Mouse (Mus musculus) kidney, embryonic 16.5 days (tissue): ENCODE results near the gene Gm43064. TPM values are rescaled to one million over a fixed set of nuclear protein-coding genes. Genes with fewer than 3 reads are reported as not detected.

Experiments used
- ATAC-seq: fragments of 200-750 bp; cut with Nextera tagmentation; 2 replicates; pipeline ENCODE4 v1.8.0; 2017; ENCODE audit warnings: moderate TSS enrichment; ENCODE audit not compliant: low FRiP score, low TSS enrichment
- H3K27ac ChIP-seq: fragments of 300-500 bp; sonication (generic); 2 replicates; pipeline ENCODE4 v1.5.1; 2014; ENCODE audit warnings: low read length
- H3K27me3 ChIP-seq: fragments of 300-500 bp; sonication (generic); 2 replicates; pipeline ENCODE4 v1.6.1; 2014; ENCODE audit warnings: low read length, control low read depth, mixed read lengths; ENCODE audit not compliant: insufficient read depth
- H3K36me3 ChIP-seq: fragments of 300-500 bp; sonication (generic); 2 replicates; pipeline ENCODE4 v1.6.1; 2014; ENCODE audit warnings: low read length, control low read depth, mixed read lengths; ENCODE audit not compliant: insufficient read depth
- H3K4me1 ChIP-seq: fragments of 300-500 bp; sonication (generic); 2 replicates; pipeline ENCODE4 v1.6.1; 2014; ENCODE audit warnings: low read length, control low read depth, mixed read lengths; ENCODE audit not compliant: insufficient read depth
- H3K4me2 ChIP-seq: fragments of 300-500 bp; sonication (generic); replicated peaks from 2 replicates; pipeline ENCODE4 v1.6.1; 2014; ENCODE audit warnings: low read depth, low read length
- H3K4me3 ChIP-seq: fragments of 300-500 bp; sonication (generic); 2 replicates; pipeline ENCODE4 v1.5.1; 2014; ENCODE audit warnings: mild to moderate bottlenecking, low read length
- H3K9ac ChIP-seq: fragments of 300-500 bp; sonication (generic); replicated peaks from 2 replicates; pipeline ENCODE4 v1.6.1; 2014; ENCODE audit warnings: low read length
- H3K9me3 ChIP-seq: fragments of 300-500 bp; sonication (generic); 2 replicates; pipeline ENCODE4 v1.6.1; 2016; ENCODE audit warnings: low read length, control low read depth
- WGBS: fragments of 180-500 bp; shearing (Covaris S2); extraction: QIAGEN DNeasy Blood & Tissue Kit; methylation state at CpG from one replicate; pipeline ENCODE4 v1.1.7; 2014; 5-methylcytosine and 5-hydroxymethylcytosine counted together
- polyA plus RNA-seq: library from polyadenylated mRNA; unstranded; fragments of >200 nt; fragmentation: Nextera tagmentation; extraction: Ambion mirVana; gene quantifications from 2 replicates; pipeline ENCODE4 v1.2.1, GENCODE M21; 2015

The Gm43064 gene
- polyA plus RNA-seq, 1 experiment from 2014 or later = 0.11 TPM

DNA sequence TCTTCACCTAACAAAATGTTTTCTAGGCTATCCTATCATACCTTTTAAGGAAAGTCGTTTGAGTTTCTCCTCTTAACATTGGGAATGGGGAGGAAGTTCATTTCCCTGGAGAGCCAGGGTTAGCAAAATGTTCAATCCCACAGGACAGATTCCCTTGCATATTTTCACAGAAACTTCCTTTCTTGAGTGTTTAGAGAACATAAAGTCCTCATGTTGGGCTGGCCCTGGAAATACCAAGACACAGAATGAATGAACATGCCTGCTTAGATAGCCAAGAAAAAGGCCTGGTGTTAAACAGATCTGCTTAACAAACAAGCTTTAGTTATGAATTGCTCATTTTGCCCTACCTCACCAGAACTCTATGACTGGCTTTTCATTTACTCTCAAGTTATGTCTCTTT, 16.8 kb upstream of the Gm43064 start:
- no peak overlapping the region for H3K9ac ChIP-seq
- no peak overlapping the region for H3K4me3 ChIP-seq
- no peaks in the 10 kb centered on the region for H3K27me3 ChIP-seq
- no peak overlapping the region for H3K27ac ChIP-seq
- no peak overlapping the region for H3K4me2 ChIP-seq
- no peaks in the 10 kb centered on the region for H3K36me3 ChIP-seq
- peaks cover 22% of the 10 kb centered on the region for H3K4me1 ChIP-seq
- WGBS = 69% methylated on average over 1 of the region's 1 CpGs
- no peak for ATAC-seq
- H3K9me3 ChIP-seq = no peaks in the 10 kb centered on the region

DNA sequence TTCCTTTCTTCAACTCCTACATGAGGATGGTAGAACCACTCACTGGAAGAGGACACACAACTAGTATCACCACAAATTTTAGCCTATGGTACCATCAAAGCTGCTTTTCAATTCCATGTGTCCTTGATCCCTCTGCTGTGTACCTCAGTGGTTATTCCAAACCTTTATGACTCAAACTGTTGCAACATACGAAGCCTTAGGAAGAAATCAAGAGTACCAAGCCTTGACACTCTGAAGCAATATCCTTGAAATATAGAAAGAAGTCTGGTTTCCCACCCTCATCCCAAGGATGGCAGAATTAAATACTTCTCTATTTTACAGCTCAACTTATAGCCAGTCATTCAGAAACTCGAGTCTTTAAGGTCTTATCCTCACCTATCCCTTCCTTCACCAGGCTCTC, 13.0 kb upstream of the Gm43064 start:
- H3K9ac ChIP-seq = no peak overlapping the region
- no peak overlapping the region for H3K4me2 ChIP-seq
- H3K27me3 ChIP-seq = no peaks in the 10 kb centered on the region
- no peaks in the 10 kb centered on the region for H3K9me3 ChIP-seq
- no peak overlapping the region for H3K27ac ChIP-seq
- H3K4me1 ChIP-seq = peaks cover 5% of the 10 kb centered on the region; the same call in 1 of the 2 replicates
- H3K36me3 ChIP-seq = no peaks in the 10 kb centered on the region
- ATAC-seq = no peak
- whole genome bisulfite sequencing = 72% methylated on average over 2 of the region's 2 CpGs
- H3K4me3 ChIP-seq = no peak overlapping the region

DNA sequence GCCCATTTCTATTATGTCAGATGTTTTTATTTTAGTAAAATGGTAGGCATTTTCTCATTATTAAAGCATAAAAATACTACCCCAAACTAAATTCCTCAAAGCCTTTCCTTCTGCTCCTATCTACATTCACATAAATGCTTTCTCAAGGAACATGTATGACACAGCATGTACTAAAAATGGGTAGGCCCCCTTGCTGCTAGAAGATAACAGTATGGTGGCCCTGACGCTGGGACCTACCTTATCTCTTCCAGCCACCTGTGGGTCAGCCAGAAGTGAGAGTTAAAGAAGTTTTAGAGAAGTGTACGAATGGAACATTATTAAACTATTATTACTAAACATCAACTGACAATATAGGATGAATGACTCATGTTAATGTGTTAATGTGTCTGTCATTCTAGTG, 9.9 kb upstream of the Gm43064 start:
- H3K27me3 ChIP-seq = no peaks in the 10 kb centered on the region
- H3K36me3 ChIP-seq = peaks cover 14% of the 10 kb centered on the region
- no peak overlapping the region for H3K27ac ChIP-seq
- no peaks in the 10 kb centered on the region for H3K9me3 ChIP-seq
- 79% methylated on average over 2 of the region's 2 CpGs for WGBS
- H3K4me3 ChIP-seq = no peak overlapping the region
- H3K9ac ChIP-seq = no peak overlapping the region
- no peaks in the 10 kb centered on the region for H3K4me1 ChIP-seq
- no peak for ATAC-seq
- no peak overlapping the region for H3K4me2 ChIP-seq

- no peak overlapping the region for H3K9ac ChIP-seq
- peak; percentile 82 for ATAC-seq
- H3K9me3 ChIP-seq = no peaks in the 10 kb centered on the region
- H3K4me3 ChIP-seq = no peak overlapping the region
- H3K27me3 ChIP-seq = no peaks in the 10 kb centered on the region
- H3K4me2 ChIP-seq = no peak overlapping the region
- WGBS = 60% methylated on average over 10 of the region's 10 CpGs
- no peaks in the 10 kb centered on the region for H3K4me1 ChIP-seq
- peaks cover 26% of the 10 kb centered on the region for H3K36me3 ChIP-seq
- H3K27ac ChIP-seq = peak overlapping the region; percentile 53
Measured at GRCm38 (mm10) chr3:103801631-103802531, 7.5 kb upstream of the Gm43064 start.

DNA sequence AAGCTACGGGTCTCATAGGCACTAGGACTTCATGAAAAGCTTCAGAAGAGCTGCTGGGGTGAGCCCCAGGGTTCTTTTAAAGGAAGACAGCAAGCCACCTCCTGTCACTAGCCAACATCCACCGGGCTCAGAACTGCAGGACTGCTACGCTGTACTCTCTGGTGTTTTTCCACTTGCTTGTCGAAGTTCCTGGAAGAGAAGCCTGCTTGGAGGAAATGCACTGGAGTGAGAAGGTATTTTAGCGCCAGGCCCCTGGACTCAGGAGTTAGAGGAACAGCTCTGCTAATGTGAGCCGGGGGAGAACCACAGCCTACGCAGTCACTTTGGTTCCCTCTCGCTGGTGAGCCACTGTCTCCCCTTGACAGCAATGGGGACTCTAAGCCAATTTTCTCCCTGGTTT, 6.5 kb upstream of the Gm43064 start:
- H3K27ac ChIP-seq = peak overlapping the region; percentile 56; the same call in 1 of the 2 replicates
- no peak overlapping the region for H3K9ac ChIP-seq
- WGBS = 82% methylated on average over 8 of the region's 8 CpGs
- H3K4me2 ChIP-seq = no peak overlapping the region
- ATAC-seq = no peak
- peaks cover 28% of the 10 kb centered on the region for H3K36me3 ChIP-seq
- no peaks in the 10 kb centered on the region for H3K27me3 ChIP-seq
- H3K4me3 ChIP-seq = no peak overlapping the region
- H3K9me3 ChIP-seq = no peaks in the 10 kb centered on the region
- peaks cover 2% of the 10 kb centered on the region for H3K4me1 ChIP-seq

- H3K27ac ChIP-seq = no peak overlapping the region
- ATAC-seq = no peak
- peaks cover 28% of the 10 kb centered on the region for H3K36me3 ChIP-seq
- no peaks in the 10 kb centered on the region for H3K9me3 ChIP-seq
- H3K27me3 ChIP-seq = no peaks in the 10 kb centered on the region
- no peak overlapping the region for H3K9ac ChIP-seq
- H3K4me3 ChIP-seq = no peak overlapping the region
- 84% methylated on average over 1 of the region's 1 CpGs for WGBS
- no peak overlapping the region for H3K4me2 ChIP-seq
- H3K4me1 ChIP-seq = peaks cover 16% of the 10 kb centered on the region
Measured at GRCm38 (mm10) chr3:103805671-103806070, 3.7 kb upstream of the Gm43064 start.

GRCm38 (mm10) chr3:103809799-103810150, 402 bp downstream of the Gm43064 start:
- Histone ChIP-seq H3K4me3 (peak overlapping the region; percentile 93), H3K36me3 (peaks cover 17% of the 10 kb centered on the region), H3K4me1 (peaks cover 16% of the 10 kb centered on the region), H3K27ac (peak overlapping the region; percentile 95), H3K9ac (peak overlapping the region; percentile 93), H3K27me3 (no peaks in the 10 kb centered on the region), H3K9me3 (no peaks in the 10 kb centered on the region), H3K4me2 (peak overlapping the region; percentile 76)
- 4% methylated on average over 14 of the region's 14 CpGs for WGBS
- ATAC-seq = peak; percentile 60

DNA sequence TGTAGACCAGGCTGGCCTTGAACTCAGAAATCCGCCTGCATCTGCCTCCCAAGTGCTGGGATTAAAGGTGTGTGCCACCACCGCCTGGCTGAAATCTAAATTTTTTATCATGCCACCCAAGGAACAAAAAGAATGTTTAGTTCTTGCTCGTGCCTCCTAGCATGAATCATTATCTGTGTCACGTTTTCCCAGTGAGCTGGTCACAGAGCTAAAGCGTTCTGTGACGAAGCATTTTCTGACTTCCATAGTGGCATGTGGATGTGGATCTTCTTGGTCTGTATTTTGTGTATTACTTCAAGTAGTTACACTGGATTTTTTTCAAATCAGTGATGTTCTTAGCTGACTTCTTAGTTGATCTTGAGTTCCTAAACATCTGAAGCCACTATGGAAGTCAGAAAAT, 1.6 kb downstream of the Gm43064 start:
- H3K4me2 ChIP-seq = no peak overlapping the region
- WGBS = 89% methylated on average over 6 of the region's 6 CpGs

GRCm38 (mm10) chr3:103827548-103827947, 18.2 kb downstream of the Gm43064 start:
- Histone ChIP-seq H3K4me1 (no peaks in the 10 kb centered on the region), H3K9ac (no peak overlapping the region), H3K27me3 (no peaks in the 10 kb centered on the region), H3K4me2 (no peak overlapping the region), H3K36me3 (peaks cover 3% of the 10 kb centered on the region; the same call in 1 of the 2 replicates), H3K27ac (no peak overlapping the region), H3K9me3 (no peaks in the 10 kb centered on the region), H3K4me3 (no peak overlapping the region)
- ATAC-seq = no peak

More for the DNA sequence above, 1.6 kb downstream of the Gm43064 start:
- H3K36me3 ChIP-seq = peaks cover 20% of the 10 kb centered on the region
- no peak for ATAC-seq
- H3K27ac ChIP-seq = no peak overlapping the region
- H3K9me3 ChIP-seq = no peaks in the 10 kb centered on the region
- H3K4me3 ChIP-seq = no peak overlapping the region
- H3K27me3 ChIP-seq = no peaks in the 10 kb centered on the region
- H3K9ac ChIP-seq = no peak overlapping the region
- peaks cover 16% of the 10 kb centered on the region for H3K4me1 ChIP-seq

- Histone ChIP-seq H3K4me3 (no peak overlapping the region), H3K4me2 (no peak overlapping the region), H3K9ac (no peak overlapping the region), H3K27me3 (no peaks in the 10 kb centered on the region), H3K9me3 (no peaks in the 10 kb centered on the region), H3K27ac (no peak overlapping the region), H3K36me3 (no peaks in the 10 kb centered on the region), H3K4me1 (no peaks in the 10 kb centered on the region)
- WGBS = 81% methylated on average over 3 of the region's 3 CpGs
- no peak for ATAC-seq
Measured at GRCm38 (mm10) chr3:103829036-103829435, 19.7 kb downstream of the Gm43064 start.
